Mouse (Mus musculus): ENCODE data around the gene Phrf1. TPM values are rescaled to one million over a fixed set of nuclear protein-coding genes. Genes with fewer than 3 reads are reported as not detected.

Gene Phrf1
- polyA plus RNA-seq (2015; fragmentation: Illumina TruSeq; extraction: RNeasy Lipid Tissue Mini Kit (QIAGEN cat#74804); ENCODE audit: low read depth, low replicate concordance) = 41.3 TPM

DNA sequence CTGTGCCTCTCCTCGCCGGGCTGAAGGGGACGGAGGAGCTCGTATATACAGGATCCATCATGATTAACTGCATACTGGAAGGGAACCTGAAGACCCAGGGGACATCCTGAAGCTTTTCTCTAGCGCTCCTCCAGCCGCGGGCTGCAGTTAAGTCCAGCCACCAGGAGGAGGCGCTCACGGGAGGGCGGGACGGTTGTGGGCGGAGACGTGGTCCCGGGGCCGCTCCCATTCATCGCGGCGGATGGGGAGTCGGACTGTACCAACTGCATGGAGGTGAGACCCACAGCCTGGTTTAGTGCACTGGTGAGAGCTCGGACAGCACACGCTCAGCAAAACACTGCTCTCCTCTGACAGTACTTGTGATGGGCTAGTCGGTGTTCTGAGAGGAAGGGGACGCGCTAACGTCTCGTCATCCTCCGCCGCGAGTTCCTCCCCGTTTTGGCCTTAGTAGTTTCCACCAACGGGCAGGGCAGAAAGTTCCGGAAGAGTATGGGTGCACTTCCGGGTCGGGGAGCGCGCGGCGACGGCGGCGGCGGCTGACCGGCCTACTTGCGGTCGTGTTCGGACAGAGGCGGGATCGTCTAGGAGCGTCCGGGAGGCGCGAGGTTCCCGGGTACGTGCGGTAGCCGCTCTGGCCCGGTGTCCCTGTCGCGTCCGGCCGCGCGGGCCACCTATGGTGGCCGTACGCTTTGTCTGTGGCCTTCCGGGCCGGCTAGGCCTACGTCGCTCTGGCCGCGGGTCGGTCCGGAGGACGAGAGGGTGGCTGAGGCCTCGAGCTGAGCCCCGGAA lies at the start of gene Phrf1:
TSS of gene Phrf1 (plus strand) at position 506 of the 789 bp plus-strand sequence.

DNA sequence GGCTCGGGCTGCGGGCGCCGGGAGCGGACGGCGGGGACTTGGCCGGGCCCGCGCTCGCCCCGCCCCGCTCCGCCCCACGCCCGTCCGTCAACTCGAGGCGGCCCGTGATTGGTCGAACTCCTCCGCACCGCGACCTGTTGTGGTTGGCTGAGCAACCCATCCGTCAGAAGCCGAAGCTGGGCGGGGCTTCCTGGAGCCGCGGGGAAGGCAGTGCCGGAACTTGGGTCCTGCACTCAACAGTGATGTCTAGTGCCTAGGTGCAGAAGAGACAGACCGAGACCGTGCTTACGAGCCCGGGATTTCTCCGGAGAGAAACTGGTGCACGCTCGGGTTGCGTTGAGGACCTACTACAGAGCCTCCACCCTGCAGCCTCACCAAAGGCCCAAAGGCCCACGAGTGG lies 34.6 kb upstream of the Phrf1 start, which contains the start of the genes Hras and Lrrc56:
TSS of gene Hras (minus strand) at position 58 of the 400 bp plus-strand sequence.
TSS of gene Lrrc56 (plus strand) at position 210 of the 400 bp plus-strand sequence.

DNA sequence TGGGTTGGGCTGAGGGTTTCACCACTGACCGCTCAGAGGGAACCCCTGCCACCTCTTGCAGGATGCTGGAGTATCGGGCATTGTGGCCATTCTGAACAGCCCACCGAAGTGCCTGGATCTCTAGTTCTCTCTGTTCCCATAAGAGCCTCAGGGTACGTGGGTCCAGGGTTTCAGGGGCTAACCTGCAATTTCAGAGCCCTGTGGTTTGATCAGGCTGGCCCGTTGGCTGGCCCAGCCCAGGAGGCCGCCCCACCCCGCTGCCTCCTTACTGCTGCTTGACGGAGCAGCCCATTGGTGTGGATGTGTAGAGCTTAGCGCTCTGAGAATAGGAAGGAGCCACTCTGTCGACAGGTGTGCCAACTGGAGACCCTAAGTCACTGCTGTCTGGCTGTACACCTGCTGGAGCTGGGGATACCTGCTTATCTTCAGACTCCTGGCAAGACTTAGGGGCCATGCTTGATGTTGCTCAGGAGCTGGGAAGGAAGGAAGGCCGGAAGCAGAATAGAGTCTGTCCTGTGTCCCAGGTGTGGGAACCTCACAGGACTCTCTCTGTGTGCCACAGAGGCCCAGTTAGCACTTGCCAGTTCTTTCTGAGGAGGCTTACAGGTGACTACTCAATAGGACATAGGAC lies 14.9 kb upstream of the Phrf1 start, which contains the start of gene Lmntd2:
TSS of gene Lmntd2 (minus strand) at position 476 of the 631 bp plus-strand sequence.

DNA sequence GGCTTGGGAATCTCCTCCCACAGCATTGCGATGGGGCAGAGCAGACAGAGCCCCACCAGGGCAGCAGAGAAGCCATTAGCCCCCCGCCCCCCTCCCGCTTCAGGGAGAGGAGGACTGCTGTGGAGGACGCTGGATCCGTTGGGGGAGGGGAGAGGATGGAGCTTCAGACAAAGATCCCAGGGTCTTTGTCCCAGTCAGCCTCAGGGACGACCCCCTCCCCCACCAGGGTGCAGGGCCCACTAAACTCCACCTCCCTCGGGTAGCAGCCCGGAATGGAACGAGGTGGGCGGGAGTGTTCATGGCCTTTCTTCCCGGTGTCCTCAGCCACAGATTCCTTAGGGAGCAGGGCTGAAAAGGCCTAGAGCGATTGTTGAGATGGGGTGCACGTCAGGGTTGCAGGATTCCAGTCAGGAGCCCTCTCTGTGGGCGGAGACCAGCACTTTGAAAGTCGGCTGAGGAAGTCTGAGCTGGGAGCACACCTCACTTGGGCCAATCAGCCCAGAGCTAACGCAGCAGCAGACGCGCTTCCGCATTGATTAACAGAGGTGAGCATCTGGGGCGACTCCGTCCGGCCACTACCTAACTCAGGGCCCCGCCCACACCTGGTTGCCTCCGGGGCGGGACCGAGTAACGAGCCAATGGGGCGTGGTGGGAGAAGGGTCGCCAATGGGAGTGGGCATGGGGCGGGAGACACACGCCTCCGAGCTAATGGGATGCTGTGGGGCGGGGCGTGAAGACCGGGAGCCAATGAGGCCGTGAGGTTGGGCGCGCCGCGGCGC lies 13.3 kb upstream of the Phrf1 start, which contains the start of gene Rassf7:
TSS of gene Rassf7 (plus strand) at position 760 of the 779 bp plus-strand sequence.

DNA sequence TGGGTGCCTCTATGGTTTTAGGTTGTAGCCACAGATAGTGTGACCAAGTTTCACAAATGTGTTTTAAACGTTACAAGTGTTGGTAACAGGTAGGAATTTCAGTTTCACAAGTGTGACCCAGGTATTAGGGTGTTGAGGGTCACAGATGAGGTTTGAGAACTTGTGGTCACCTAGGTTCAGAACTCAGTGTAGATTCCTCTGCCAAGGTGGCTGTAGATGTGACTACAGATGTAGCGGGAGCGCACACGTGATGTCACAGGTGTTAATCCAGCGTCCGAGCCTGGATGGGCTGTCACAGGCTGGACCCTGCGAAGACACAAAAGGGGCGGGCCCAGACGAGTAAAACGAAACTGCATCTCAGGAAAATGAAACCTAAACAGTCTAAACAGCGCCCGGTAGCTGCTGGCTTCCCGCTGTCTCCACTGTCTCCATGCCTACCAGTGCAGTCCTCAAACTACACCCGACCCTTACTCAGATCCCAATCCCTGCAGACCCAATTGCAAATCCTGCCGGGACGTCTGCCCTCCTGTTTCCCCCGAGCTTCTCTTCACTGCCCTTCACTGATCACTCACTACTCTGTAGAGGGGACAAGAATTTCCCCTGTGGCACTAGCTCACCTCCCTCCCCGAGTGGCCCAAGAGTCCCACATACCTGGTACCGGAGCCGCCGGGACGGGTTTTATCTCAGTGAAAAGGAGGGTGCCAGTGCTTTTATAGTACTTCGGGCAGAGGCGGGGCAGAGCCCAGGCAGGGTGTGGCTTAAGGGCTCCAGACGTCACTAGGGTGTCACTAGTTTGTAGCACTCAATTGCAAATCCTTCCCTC lies 37.4 kb downstream of the Phrf1 start, which contains the start of gene Irf7:
TSS of gene Irf7 (minus strand) at position 743 of the 823 bp plus-strand sequence.

DNA sequence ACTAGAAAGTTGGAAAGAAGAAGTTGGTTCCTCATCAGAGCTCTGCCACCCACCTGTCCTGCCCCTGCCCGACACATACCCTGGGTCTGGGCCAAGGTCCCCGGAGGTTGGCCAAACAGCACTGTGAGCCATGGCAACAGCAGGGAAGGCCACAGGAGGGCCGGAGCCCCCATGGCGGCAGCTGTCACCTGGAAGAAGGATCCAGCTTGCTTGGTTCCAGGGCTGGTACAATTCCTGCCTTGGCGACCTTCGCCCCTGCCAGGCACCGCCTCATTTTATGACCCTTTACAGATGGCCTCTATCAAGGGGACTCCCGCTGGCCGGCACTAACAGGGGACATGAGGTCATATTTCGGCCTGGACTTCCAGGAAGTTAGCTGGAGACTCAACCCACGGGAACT lies 48.0 kb downstream of the Phrf1 start, which contains the start of gene Cdhr5:
TSS of gene Cdhr5 (minus strand) at position 241 of the 400 bp plus-strand sequence.

DNA sequence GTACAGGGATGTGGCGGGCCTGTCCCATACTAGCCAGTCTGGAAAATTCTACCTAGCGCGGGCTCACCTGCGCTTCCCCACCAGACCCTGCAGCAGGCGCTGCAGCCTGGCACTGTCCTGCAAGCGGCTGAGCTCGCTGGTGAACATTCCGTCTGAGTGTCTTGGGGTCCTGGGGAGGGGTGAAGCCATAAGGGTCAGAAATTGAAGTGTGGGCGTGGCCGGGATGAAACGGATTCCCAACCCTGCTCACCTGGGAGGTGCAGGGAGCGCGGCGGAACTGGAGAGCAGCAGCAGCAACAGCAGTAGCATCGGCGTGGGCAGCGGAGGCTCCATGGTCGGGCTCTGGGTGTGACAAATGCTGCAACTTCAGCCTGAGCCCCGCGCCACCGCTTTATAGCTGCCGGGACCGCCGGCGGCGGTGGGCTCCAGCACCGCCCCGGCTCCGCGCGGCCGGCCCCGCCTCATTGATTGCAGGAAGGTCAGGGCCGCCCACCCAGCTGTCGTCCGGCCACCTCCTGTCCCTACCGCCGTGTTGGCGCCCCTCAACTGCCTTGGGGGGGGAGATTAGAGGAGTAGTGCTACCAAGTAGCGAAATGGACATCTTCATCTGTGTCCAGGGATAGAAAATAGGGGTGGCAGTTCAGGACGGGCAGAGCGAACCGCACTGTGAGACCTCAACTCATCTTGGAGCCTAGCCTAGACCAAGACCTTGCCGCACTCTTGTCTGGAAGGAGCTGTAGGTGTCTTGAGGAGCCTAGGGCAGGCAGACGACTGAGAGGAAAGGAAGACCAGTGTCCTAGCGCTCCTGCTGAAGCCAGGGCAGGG lies 50.4 kb downstream of the Phrf1 start, which contains the start of gene Sct:
TSS of gene Sct (minus strand) at position 368 of the 825 bp plus-strand sequence.

DNA sequence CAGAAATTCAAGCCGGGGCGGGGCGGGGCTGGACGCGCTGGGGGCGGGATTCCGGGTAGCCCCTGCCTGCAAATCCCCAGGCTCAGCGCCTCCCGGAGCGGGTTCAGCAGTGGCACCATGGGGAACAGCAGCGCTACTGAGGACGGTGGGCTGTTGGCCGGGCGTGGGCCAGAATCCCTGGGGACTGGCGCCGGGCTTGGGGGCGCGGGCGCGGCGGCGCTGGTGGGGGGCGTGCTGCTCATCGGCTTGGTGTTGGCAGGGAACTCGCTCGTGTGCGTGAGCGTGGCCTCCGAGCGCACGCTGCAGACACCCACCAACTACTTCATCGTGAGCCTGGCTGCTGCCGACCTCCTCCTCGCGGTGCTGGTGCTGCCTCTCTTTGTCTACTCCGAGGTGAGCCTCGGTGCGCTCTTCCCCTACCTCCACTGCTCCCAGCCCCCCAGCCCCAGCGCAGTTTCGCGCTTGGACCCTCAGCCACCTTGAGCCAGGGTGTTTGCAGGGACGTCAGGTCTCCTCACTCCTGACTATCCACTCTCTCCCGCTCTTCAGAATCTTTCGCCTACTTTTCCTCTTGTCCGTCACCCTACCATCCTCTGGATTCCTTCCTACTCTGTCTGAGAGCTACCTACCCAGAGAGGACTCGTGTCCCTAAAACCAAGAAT lies 63.5 kb downstream of the Phrf1 start, which contains the start of gene Drd4:
TSS of gene Drd4 (plus strand) at position 86 of the 662 bp plus-strand sequence.

Other genes with a start within 250 kb of the Phrf1 start
- gene Ifitm3, start 218.0 kb upstream of the Phrf1 start, polyA plus RNA-seq (2015; fragmentation: Illumina TruSeq; extraction: RNeasy Lipid Tissue Mini Kit (QIAGEN cat#74804); ENCODE audit: low read depth, low replicate concordance) = 39.7 TPM
- gene Ifitm6, start 210.9 kb upstream of the Phrf1 start, polyA plus RNA-seq (2015; fragmentation: Illumina TruSeq; extraction: RNeasy Lipid Tissue Mini Kit (QIAGEN cat#74804); ENCODE audit: low read depth, low replicate concordance) = 1.1 TPM
- not detected for gene Gm17387, start 199.7 kb upstream of the Phrf1 start, polyA plus RNA-seq (2015; fragmentation: Illumina TruSeq; extraction: RNeasy Lipid Tissue Mini Kit (QIAGEN cat#74804); ENCODE audit: low read depth, low replicate concordance)
- gene B4galnt4, start 167.7 kb upstream of the Phrf1 start, polyA plus RNA-seq (2015; fragmentation: Illumina TruSeq; extraction: RNeasy Lipid Tissue Mini Kit (QIAGEN cat#74804); ENCODE audit: low read depth, low replicate concordance) = 44.9 TPM
- gene Pkp3, start 150.6 kb upstream of the Phrf1 start, polyA plus RNA-seq (2015; fragmentation: Illumina TruSeq; extraction: RNeasy Lipid Tissue Mini Kit (QIAGEN cat#74804); ENCODE audit: low read depth, low replicate concordance) = not detected
- 2.7 TPM for gene Sigirr, start 128.2 kb upstream of the Phrf1 start, polyA plus RNA-seq (2015; fragmentation: Illumina TruSeq; extraction: RNeasy Lipid Tissue Mini Kit (QIAGEN cat#74804); ENCODE audit: low read depth, low replicate concordance)
- gene Ano9, start 111.0 kb upstream of the Phrf1 start, polyA plus RNA-seq (2015; fragmentation: Illumina TruSeq; extraction: RNeasy Lipid Tissue Mini Kit (QIAGEN cat#74804); ENCODE audit: low read depth, low replicate concordance) = not detected
- gene Ptdss2, start 106.4 kb upstream of the Phrf1 start, polyA plus RNA-seq (2015; fragmentation: Illumina TruSeq; extraction: RNeasy Lipid Tissue Mini Kit (QIAGEN cat#74804); ENCODE audit: low read depth, low replicate concordance) = 59.5 TPM
- gene Rnh1, start 55.9 kb upstream of the Phrf1 start, polyA plus RNA-seq (2015; fragmentation: Illumina TruSeq; extraction: RNeasy Lipid Tissue Mini Kit (QIAGEN cat#74804); ENCODE audit: low read depth, low replicate concordance) = 53.6 TPM
- gene Hras, start 34.8 kb upstream of the Phrf1 start, polyA plus RNA-seq (2015; fragmentation: Illumina TruSeq; extraction: RNeasy Lipid Tissue Mini Kit (QIAGEN cat#74804); ENCODE audit: low read depth, low replicate concordance) = 235 TPM
- gene Lrrc56, start 34.6 kb upstream of the Phrf1 start, polyA plus RNA-seq (2015; fragmentation: Illumina TruSeq; extraction: RNeasy Lipid Tissue Mini Kit (QIAGEN cat#74804); ENCODE audit: low read depth, low replicate concordance) = 3.7 TPM
- not detected for gene Lmntd2, start 14.7 kb upstream of the Phrf1 start, polyA plus RNA-seq (2015; fragmentation: Illumina TruSeq; extraction: RNeasy Lipid Tissue Mini Kit (QIAGEN cat#74804); ENCODE audit: low read depth, low replicate concordance)
- 2.9 TPM for gene Rassf7, start 12.9 kb upstream of the Phrf1 start, polyA plus RNA-seq (2015; fragmentation: Illumina TruSeq; extraction: RNeasy Lipid Tissue Mini Kit (QIAGEN cat#74804); ENCODE audit: low read depth, low replicate concordance)
- 3.1 TPM for gene Irf7, start 37.7 kb downstream of the Phrf1 start, polyA plus RNA-seq (2015; fragmentation: Illumina TruSeq; extraction: RNeasy Lipid Tissue Mini Kit (QIAGEN cat#74804); ENCODE audit: low read depth, low replicate concordance)
- gene Cdhr5, start 48.0 kb downstream of the Phrf1 start, polyA plus RNA-seq (2015; fragmentation: Illumina TruSeq; extraction: RNeasy Lipid Tissue Mini Kit (QIAGEN cat#74804); ENCODE audit: low read depth, low replicate concordance) = not detected
- gene Sct, start 50.3 kb downstream of the Phrf1 start, polyA plus RNA-seq (2015; fragmentation: Illumina TruSeq; extraction: RNeasy Lipid Tissue Mini Kit (QIAGEN cat#74804); ENCODE audit: low read depth, low replicate concordance) = not detected
- 0.25 TPM for gene Drd4, start 63.2 kb downstream of the Phrf1 start, polyA plus RNA-seq (2015; fragmentation: Illumina TruSeq; extraction: RNeasy Lipid Tissue Mini Kit (QIAGEN cat#74804); ENCODE audit: low read depth, low replicate concordance)
- 47.0 TPM for gene Deaf1, start 98.9 kb downstream of the Phrf1 start, polyA plus RNA-seq (2015; fragmentation: Illumina TruSeq; extraction: RNeasy Lipid Tissue Mini Kit (QIAGEN cat#74804); ENCODE audit: low read depth, low replicate concordance)
- gene Tmem80, start 99.0 kb downstream of the Phrf1 start, polyA plus RNA-seq (2015; fragmentation: Illumina TruSeq; extraction: RNeasy Lipid Tissue Mini Kit (QIAGEN cat#74804); ENCODE audit: low read depth, low replicate concordance) = 50.5 TPM
- 6.6 TPM for gene Eps8l2, start 110.1 kb downstream of the Phrf1 start, polyA plus RNA-seq (2015; fragmentation: Illumina TruSeq; extraction: RNeasy Lipid Tissue Mini Kit (QIAGEN cat#74804); ENCODE audit: low read depth, low replicate concordance)
- 181 TPM for gene Taldo1, start 163.4 kb downstream of the Phrf1 start, polyA plus RNA-seq (2015; fragmentation: Illumina TruSeq; extraction: RNeasy Lipid Tissue Mini Kit (QIAGEN cat#74804); ENCODE audit: low read depth, low replicate concordance)
- 34.3 TPM for gene Gatd1, start 185.4 kb downstream of the Phrf1 start, polyA plus RNA-seq (2015; fragmentation: Illumina TruSeq; extraction: RNeasy Lipid Tissue Mini Kit (QIAGEN cat#74804); ENCODE audit: low read depth, low replicate concordance)
- 400 TPM for gene Cend1, start 200.7 kb downstream of the Phrf1 start, polyA plus RNA-seq (2015; fragmentation: Illumina TruSeq; extraction: RNeasy Lipid Tissue Mini Kit (QIAGEN cat#74804); ENCODE audit: low read depth, low replicate concordance)
- gene Slc25a22, start 209.1 kb downstream of the Phrf1 start, polyA plus RNA-seq (2015; fragmentation: Illumina TruSeq; extraction: RNeasy Lipid Tissue Mini Kit (QIAGEN cat#74804); ENCODE audit: low read depth, low replicate concordance) = 208 TPM
- gene Pidd1, start 215.2 kb downstream of the Phrf1 start, polyA plus RNA-seq (2015; fragmentation: Illumina TruSeq; extraction: RNeasy Lipid Tissue Mini Kit (QIAGEN cat#74804); ENCODE audit: low read depth, low replicate concordance) = 2.1 TPM
- 731 TPM for gene Rplp2, start 218.6 kb downstream of the Phrf1 start, polyA plus RNA-seq (2015; fragmentation: Illumina TruSeq; extraction: RNeasy Lipid Tissue Mini Kit (QIAGEN cat#74804); ENCODE audit: low read depth, low replicate concordance)
- gene Pnpla2, start 226.4 kb downstream of the Phrf1 start, polyA plus RNA-seq (2015; fragmentation: Illumina TruSeq; extraction: RNeasy Lipid Tissue Mini Kit (QIAGEN cat#74804); ENCODE audit: low read depth, low replicate concordance) = 18.9 TPM
- gene Cracr2b, start 232.3 kb downstream of the Phrf1 start, polyA plus RNA-seq (2015; fragmentation: Illumina TruSeq; extraction: RNeasy Lipid Tissue Mini Kit (QIAGEN cat#74804); ENCODE audit: low read depth, low replicate concordance) = 4.0 TPM
- 42.1 TPM for gene Cd151, start 238.6 kb downstream of the Phrf1 start, polyA plus RNA-seq (2015; fragmentation: Illumina TruSeq; extraction: RNeasy Lipid Tissue Mini Kit (QIAGEN cat#74804); ENCODE audit: low read depth, low replicate concordance)
- gene Polr2l, start 246.3 kb downstream of the Phrf1 start, polyA plus RNA-seq (2015; fragmentation: Illumina TruSeq; extraction: RNeasy Lipid Tissue Mini Kit (QIAGEN cat#74804); ENCODE audit: low read depth, low replicate concordance) = 45.8 TPM
- 20.6 TPM for gene Tspan4, start 246.5 kb downstream of the Phrf1 start, polyA plus RNA-seq (2015; fragmentation: Illumina TruSeq; extraction: RNeasy Lipid Tissue Mini Kit (QIAGEN cat#74804); ENCODE audit: low read depth, low replicate concordance)

Data from brain, adult 10 weeks (tissue).